Mouse (Mus musculus): ENCODE data around the gene Uprt. TPM values are rescaled to one million over a fixed set of nuclear protein-coding genes. Genes with fewer than 3 reads are reported as not detected.

Uprt gene
- total and polyA plus RNA-seq, 3 experiments: 5.3 to 10.6 (median 6.5) TPM

- H3K27ac ChIP-seq (ENCODE audit: insufficient read depth, low read depth): no peak overlapping the region
- in situ Hi-C loops (cut with MboI; ENCODE audit: low pct_ligation_motif_present, low pct_unique_long_range_greater_than_20kb, low sequenced_read_pairs): no loop called here
- no peak for TF ChIP-seq RAD21 (IDR thresholded peaks at IDR 0.05; ENCODE audit: low read depth, low read length)
- TF ChIP-seq RCOR1 (conservative IDR thresholded peaks at IDR 0.05; ENCODE audit: low read depth, low read length): no peak
- TF ChIP-seq MEF2A (IDR thresholded peaks at IDR 0.05; ENCODE audit: borderline replicate concordance, low read depth, low read length): no peak
- no peak for TF ChIP-seq ZC3H11A (IDR thresholded peaks at IDR 0.05; ENCODE audit: low read depth, low read length)
- TF ChIP-seq JUN (IDR thresholded peaks at IDR 0.05; ENCODE audit: insufficient read depth, low read depth, low read length): no peak
- TF ChIP-seq EP300 (IDR thresholded peaks at IDR 0.05; ENCODE audit: low read length): peak; percentile 73
- TF ChIP-seq ZNF384 (IDR thresholded peaks at IDR 0.05; ENCODE audit: low read depth, low read length): peak; percentile 92
- TF ChIP-seq USF1 (IDR thresholded peaks at IDR 0.05; ENCODE audit: low read depth, low read length): no peak
- peak; percentile 74 for TF ChIP-seq IRF4 (IDR thresholded peaks at IDR 0.05; ENCODE audit: low read depth, low read length)
- TF ChIP-seq SIN3A (IDR thresholded peaks at IDR 0.05; ENCODE audit: low read length): 0 out of 2 replicates have a peak, but pooled peaks have one; percentile 48
- no peak for TF ChIP-seq TBP (conservative IDR thresholded peaks at IDR 0.05; ENCODE audit: low read depth, low read length)
- TF ChIP-seq ELF1 (IDR thresholded peaks at IDR 0.05; ENCODE audit: low read depth, low read length): no peak
- peak; percentile 24 for DNase-seq (ENCODE audit: extremely low read depth)
- peaks cover 12% of the 10 kb centered on the region for H3K79me2 ChIP-seq (replicated peaks; ENCODE audit: control insufficient read depth, extremely low read depth, insufficient read depth, poor library complexity, severe bottlenecking)
- peaks cover 3 to 33% of the 10 kb centered on the region in 2 experiments; a peak in 2 of 4 replicates for H3K4me1 ChIP-seq (ENCODE audit: control insufficient read depth in 1 of 2, insufficient read depth in 2 of 2)
- H3K4me2 ChIP-seq (ENCODE audit: insufficient read depth, low read depth, poor library complexity, severe bottlenecking): peak overlapping the region; percentile 57
- H3K36me3 ChIP-seq (replicated peaks in 1 of 2; ENCODE audit: control insufficient read depth in 1 of 2, insufficient read depth in 1 of 2, low read length in 1 of 2): no peaks in the 10 kb centered on the region
- H3K9ac ChIP-seq (ENCODE audit: insufficient read depth, low read depth): no peak overlapping the region
- H3K4me3 ChIP-seq (replicated peaks in 1 of 3; ENCODE audit: low read depth in 2 of 3, low read length in 2 of 3, poor library complexity in 1 of 3): peak overlapping the region in 1 of 3 experiments; percentile 23
- no peaks in the 10 kb centered on the region for H3K9me3 ChIP-seq (replicated peaks; ENCODE audit: low read length)
- dilution Hi-C loops (cut with MboI; ENCODE audit: extremely low pct_ligation_motif_present, extremely low pct_unique_long_range_greater_than_20kb, low sequenced_read_pairs): no loop called here
- H3K27me3 ChIP-seq (replicated peaks): no peaks in the 10 kb centered on the region
Measured at GRCm38 (mm10) chrX:104488870-104489467, 6.4 kb downstream of the Uprt start.

- in situ Hi-C loops (cut with MboI; ENCODE audit: low pct_ligation_motif_present, low pct_unique_long_range_greater_than_20kb, low sequenced_read_pairs) (no loop called here), dilution Hi-C loops (cut with MboI; ENCODE audit: extremely low pct_ligation_motif_present, extremely low pct_unique_long_range_greater_than_20kb, low sequenced_read_pairs) (no loop called here)
- no peak for DNase-seq (ENCODE audit: extremely low read depth)
- Histone ChIP-seq H3K4me1 (ENCODE audit: control insufficient read depth in 1 of 2, insufficient read depth in 2 of 2) (peaks cover 3 to 33% of the 10 kb centered on the region in 2 experiments; a peak in 2 of 4 replicates), H3K27me3 (replicated peaks) (no peaks in the 10 kb centered on the region), H3K36me3 (replicated peaks in 1 of 2; ENCODE audit: control insufficient read depth in 1 of 2, insufficient read depth in 1 of 2, low read length in 1 of 2) (no peaks in the 10 kb centered on the region), H3K9ac (ENCODE audit: insufficient read depth, low read depth) (no peak overlapping the region), H3K4me3 (replicated peaks in 1 of 3; ENCODE audit: low read depth in 2 of 3, low read length in 2 of 3, poor library complexity in 1 of 3) (peak overlapping the region in 1 of 3 experiments; percentile 8), H3K4me2 (ENCODE audit: insufficient read depth, low read depth, poor library complexity, severe bottlenecking) (peak overlapping the region; percentile 57), H3K27ac (ENCODE audit: insufficient read depth, low read depth) (peak overlapping the region; percentile 31; the same call in 1 of the 2 replicates), H3K79me2 (replicated peaks; ENCODE audit: control insufficient read depth, extremely low read depth, insufficient read depth, poor library complexity, severe bottlenecking) (peaks cover 8% of the 10 kb centered on the region), H3K9me3 (replicated peaks; ENCODE audit: low read length) (no peaks in the 10 kb centered on the region)
- TF ChIP-seq SIN3A (IDR thresholded peaks at IDR 0.05; ENCODE audit: low read length): no peak
- peak; percentile 72; the same call in 1 of the 2 replicates for TF ChIP-seq CHD1 (IDR thresholded peaks at IDR 0.05; ENCODE audit: low read depth, low read length)
- TF ChIP-seq ELF1 (IDR thresholded peaks at IDR 0.05; ENCODE audit: low read depth, low read length): no peak
Measured at GRCm38 (mm10) chrX:104489626-104490355, 7.2 kb downstream of the Uprt start.

Data from CH12.LX (cell line).